Mouse (Mus musculus) cerebellum, adult 11 months (tissue): ENCODE data around the gene Olfr504.
"Not testable (repeated sequence)": the region's sequence is repeated elsewhere in the genome, so short reads cannot be mapped to it uniquely, and the experiment has no call there.

ENCODE experiments used
- DNase-seq: peaks from one replicate; pipeline ENCODE4 v3.0.0; 2022

Olfr504 gene

DNA sequence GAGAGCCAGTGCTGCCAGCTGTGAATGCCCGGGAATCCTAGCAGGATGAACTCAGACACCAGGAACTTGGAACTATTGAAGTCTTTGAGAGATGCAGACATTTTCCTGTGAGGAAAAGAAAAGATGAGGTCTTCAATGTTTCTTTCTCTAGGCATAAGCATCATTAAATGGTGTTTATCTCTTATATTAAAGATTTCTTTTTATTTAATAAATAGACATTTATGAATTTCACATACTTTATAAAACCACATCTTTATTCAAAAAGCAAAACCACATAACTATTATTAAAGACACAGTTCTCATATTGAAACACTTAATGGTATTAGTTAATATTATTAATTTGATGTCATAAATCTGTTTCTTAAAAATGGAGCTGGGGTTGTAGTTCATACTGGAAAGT is at the start of gene Olfr504:
TSS of gene Olfr504 (minus strand) at position 101 of the 400 bp plus-strand sequence.
- DNase-seq, result no peak

DNA sequence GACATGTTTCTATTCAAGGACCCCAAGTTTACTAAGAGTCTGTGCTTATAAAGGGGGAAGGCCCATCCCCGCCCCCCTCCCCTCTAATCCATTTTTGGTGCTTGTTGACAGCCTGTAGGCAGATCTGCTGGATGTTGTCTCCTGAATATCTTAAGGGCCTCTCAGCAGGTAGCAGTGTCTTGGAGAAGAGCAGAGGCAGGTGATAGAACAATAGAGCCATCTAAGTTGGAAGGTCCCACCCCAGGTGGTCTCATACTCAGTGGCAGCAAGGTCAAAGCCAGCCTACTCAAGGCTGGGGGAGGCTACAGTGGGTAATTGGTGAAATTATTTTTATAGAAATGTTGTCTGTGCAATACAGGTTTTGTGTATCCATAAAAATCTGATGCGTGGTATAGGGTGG is 48.5 kb upstream of the Olfr504 start:
- DNase-seq, result no peak

DNA sequence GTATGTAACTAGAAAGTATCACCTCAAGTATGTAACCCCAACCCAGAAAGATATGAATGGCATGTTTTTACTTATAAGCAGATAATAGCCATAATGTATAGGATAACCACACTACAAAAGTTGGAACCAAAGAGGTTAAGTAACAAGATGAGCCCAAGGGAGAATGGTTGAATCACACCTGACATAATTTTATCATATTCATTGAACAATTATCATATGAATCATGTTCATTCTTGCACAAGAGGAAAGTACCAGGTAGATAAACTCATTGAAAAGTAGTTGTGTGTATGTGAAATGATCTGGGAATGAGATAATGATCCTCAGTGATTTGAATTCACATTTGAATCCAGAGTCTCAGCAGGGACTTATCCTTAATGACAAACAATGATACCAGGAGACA is 44.9 kb upstream of the Olfr504 start, which contains the start of gene Olfr506:
TSS of gene Olfr506 (plus strand) at position 301 of the 400 bp plus-strand sequence.
- DNase-seq, result no peak

DNA sequence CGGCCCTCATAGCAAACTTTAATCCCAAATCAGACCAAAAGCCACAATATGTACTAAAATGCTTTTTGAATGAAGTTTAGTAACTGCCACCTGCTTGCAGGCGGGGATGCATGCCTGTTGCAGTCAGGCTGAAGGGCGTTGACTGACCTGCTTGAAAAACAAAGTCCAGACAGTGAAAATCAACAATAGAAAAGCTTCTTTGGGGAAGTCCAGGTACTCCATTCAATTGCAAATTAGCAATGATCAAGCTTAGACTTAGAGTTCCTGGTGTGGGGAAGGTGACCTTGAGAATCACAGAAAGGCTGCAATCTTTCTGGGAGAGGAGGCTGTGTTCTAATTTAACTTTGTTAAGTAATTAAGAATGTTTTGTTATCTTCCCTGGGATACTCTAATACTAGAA is 36.3 kb upstream of the Olfr504 start:
- DNase-seq, result not testable (repeated sequence)

DNA sequence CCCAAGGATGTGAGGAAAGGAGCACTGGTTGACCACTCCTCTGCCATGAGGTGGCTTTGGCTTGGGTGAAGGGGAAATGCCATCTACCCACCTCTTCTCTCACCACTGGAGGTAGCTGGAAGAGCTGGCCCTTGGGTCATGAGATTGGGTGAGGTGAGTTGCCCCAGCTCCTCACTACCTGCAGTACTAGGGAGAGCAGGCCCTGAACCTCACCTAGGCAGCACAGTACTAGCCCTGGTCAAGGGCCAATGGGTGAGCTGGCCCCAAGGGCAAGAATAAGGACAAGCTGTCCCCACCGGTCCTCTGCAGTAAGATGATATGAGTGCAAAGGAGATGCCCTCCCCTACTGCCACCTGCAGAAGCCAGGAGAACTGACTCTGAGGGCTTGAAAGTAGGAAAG is 24.2 kb upstream of the Olfr504 start:
- no peak for DNase-seq

DNA sequence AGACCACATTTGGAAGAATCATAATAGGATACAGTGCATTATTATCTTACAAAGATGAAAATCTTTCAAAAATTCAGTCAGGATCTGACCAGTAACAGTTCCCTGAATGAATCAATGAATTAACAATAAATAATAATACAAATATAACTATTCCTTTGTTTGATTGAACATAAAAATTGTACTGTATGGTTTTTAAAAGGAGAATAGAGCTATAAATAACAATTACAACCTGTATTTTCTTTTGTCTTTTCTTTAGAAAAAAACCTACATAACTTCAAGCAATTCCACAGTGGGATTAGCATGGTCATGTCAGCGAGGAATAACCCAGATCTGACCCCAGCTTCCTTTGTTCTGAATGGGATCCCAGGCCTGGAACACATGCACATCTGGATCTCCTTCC is 21.4 kb downstream of the Olfr504 start, which contains the start of gene Olfr503:
TSS of gene Olfr503 (plus strand) at position 301 of the 400 bp plus-strand sequence.
- DNase-seq, result not testable (repeated sequence)

DNA sequence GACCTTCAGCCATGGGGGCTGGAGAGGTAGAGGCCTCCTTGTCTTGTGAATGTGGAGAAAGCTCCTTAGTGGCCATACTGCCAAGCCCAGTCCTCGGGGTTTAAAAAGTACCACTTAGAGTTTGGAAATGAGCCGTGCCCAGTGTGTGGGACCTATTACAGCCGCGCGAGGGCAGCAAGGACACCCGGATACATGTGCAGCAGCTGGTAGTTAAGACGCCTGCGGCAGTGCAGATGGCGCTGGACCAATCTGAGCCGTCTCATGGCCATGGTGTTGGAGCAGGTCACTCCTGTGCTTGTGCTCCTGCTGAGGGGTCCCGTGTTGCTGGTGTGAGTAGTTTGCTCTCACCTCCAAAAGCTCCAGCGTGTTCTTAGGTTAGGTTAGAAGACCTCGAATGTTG is 23.2 kb downstream of the Olfr504 start:
- DNase-seq, result no peak

DNA sequence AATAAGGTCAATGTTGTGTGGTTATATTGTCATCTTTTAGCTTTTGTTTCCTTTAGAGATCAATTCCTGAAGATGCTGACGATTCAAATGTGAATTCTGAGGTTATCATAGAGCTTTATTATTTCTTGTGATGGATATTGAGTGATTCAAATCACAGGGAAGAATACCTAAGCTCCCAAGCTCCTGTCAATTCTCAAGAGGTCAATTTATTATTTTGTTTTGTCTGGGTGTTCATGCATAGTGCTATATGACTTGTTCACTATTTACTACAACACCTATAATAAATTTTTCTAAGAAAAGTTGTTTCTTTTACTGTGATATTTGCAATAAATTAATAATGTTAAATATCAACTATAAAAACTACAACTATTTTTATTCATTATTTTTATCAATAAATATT is 40.6 kb downstream of the Olfr504 start, which contains the start of gene Olfr502:
TSS of gene Olfr502 (minus strand) at position 101 of the 400 bp plus-strand sequence.
- no peak for DNase-seq
